Mouse (Mus musculus) T-helper 1 cell (primary cell): ENCODE results near the gene Sppl2b.

Source experiments
- in situ Hi-C: fragments of 300-600 bp; cut with MboI, MseI; formaldehyde crosslinking; loops from one replicate; pipeline ENCODE4 v1.15.1; 2025; ENCODE audit warnings: high pct_unique_total_duplicates

Gene Sppl2b

DNA sequence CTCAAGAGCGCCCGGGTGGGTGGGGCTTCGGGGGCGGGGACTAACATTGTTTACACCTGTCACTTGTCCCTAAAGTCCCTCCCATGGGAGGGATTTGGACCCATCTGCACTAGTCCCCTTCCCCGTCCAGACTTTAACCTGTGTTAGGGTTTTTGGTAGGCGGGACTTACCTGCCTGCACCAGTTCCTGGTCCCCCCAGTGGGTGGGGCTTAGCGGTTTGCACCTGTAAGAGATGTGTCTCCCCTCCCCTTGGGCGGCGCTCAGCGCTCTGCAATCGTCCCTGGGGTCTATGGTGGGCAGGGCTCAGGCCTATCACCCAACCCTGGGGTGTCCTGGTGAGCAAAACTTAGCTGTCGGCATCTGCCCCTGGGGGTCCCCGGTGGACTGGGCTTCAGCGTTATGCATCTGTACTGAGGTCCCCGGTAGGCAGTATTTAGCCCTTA is 62.3 kb downstream of the Sppl2b start:
- in situ Hi-C loops = no loop called here

GRCm38 (mm10) chr10:80917779-80918434 is 62.8 kb downstream of the Sppl2b start, which contains the start of gene Lmnb2:
Gene Lmnb2, minus strand, starts transcription at chr10:80918245.
- in situ Hi-C loops = no loop called here
